ENCODE assay signal across 8 mouse cellular contexts in the genomic region with DNA sequence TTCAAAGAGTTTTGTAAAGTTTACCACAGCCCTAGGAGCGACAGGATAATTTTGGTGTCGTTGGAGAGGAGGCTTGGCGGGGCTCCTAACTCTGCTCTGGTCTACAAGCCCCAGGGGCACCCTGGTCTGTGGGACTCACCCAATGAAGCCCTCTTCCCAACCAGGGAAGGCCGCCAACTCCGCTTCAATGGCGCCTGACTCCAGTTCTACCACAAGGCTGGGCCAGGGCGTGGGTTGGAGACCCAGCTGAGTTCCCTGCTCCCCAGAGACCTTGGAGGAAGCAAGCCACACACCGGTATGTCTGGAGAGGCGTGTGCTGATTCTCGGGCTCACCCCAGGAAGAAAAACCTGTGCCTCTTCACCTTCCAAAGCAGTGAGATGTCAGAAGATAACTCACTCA.
DNase-seq lines count a peak whose midpoint lies in the region; ATAC-seq and TF ChIP-seq lines count a peak whose summit lies in the region.
"Had no signal": no experiment of that assay in that cellular context is flagged by ENCODE, and none has a peak within 500 bp of the region (broad histone marks: within the 10 kb centered on the region; RNA-seq: fewer than 3 reads in every experiment).

No protein-coding gene starts in this region.

- ATAC-seq in kidney, embryonic 15.5 days (replicated peaks; ENCODE audit: low FRiP score), result no peak
- ATAC-seq in stomach, embryonic 16.5 days (ENCODE audit: insufficient read depth, low FRiP score), result no peak

- TF ChIP-seq POLR2A in embryonic fibroblast, embryonic 13.5 days (IDR thresholded peaks at IDR 0.05; ENCODE audit: low read depth, low read length), result no peak

- no peaks in the 10 kb centered on the region; the same call in 1 of the 2 replicates for H3K9me3 ChIP-seq in kidney, embryonic 15.5 days (replicated peaks)
- H3K9me3 ChIP-seq in stomach, embryonic 16.5 days (replicated peaks; ENCODE audit: control insufficient read depth, low read length), result peaks cover 10% of the 10 kb centered on the region; the same call in 1 of the 2 replicates

- WGBS in kidney, embryonic 15.5 days, result 57% methylated on average over 10 of the region's 10 CpGs
- 55% methylated on average over 10 of the region's 10 CpGs for WGBS in stomach, embryonic 16.5 days

- TF ChIP-seq CTCF in embryonic fibroblast, embryonic 13.5 days (IDR thresholded peaks at IDR 0.05; ENCODE audit: borderline replicate concordance, insufficient read depth, low read length), result no peak

- H3K4me3 ChIP-seq in embryonic fibroblast, embryonic 13.5 days (ENCODE audit: insufficient read depth, low read length), result no peak overlapping the region
- no peak overlapping the region for H3K4me3 ChIP-seq in kidney, embryonic 15.5 days (replicated peaks)
- no peak overlapping the region for H3K4me3 ChIP-seq in stomach, embryonic 16.5 days (replicated peaks; ENCODE audit: low read length)

- H3K36me3 ChIP-seq in kidney, embryonic 15.5 days, result no peaks in the 10 kb centered on the region
- H3K36me3 ChIP-seq in stomach, embryonic 16.5 days (ENCODE audit: control insufficient read depth, insufficient read depth, low read length), result no peaks in the 10 kb centered on the region

- H3K27ac ChIP-seq in embryonic fibroblast, embryonic 13.5 days (ENCODE audit: insufficient read depth, low read length), result peak overlapping the region; percentile 93
- H3K27ac ChIP-seq in kidney, embryonic 15.5 days, result peak overlapping the region; percentile 84
- H3K27ac ChIP-seq in stomach, embryonic 16.5 days (ENCODE audit: low read length), result peak overlapping the region; percentile 61

- peak; percentile 57 for DNase-seq in testis, postnatal 10 days (ENCODE audit: low spot score)
- DNase-seq in testis, postnatal 14 days (ENCODE audit: low spot score), result no peak
- no peak for DNase-seq in natural killer cell, adult 2 months (ENCODE audit: low spot score in 2 of 2)
- no peak for DNase-seq in layer of hippocampus, adult 9-11 months
- DNase-seq: thymus, postnatal 25 days had no signal

- H3K4me1 ChIP-seq in embryonic fibroblast, embryonic 13.5 days (ENCODE audit: control insufficient read depth, insufficient read depth, low read length), result peaks cover 20% of the 10 kb centered on the region
- peaks cover 48% of the 10 kb centered on the region for H3K4me1 ChIP-seq in kidney, embryonic 15.5 days
- H3K4me1 ChIP-seq in stomach, embryonic 16.5 days (ENCODE audit: control insufficient read depth, insufficient read depth, low read length), result peaks cover 39% of the 10 kb centered on the region

- no peak overlapping the region for H3K9ac ChIP-seq in kidney, embryonic 15.5 days
- peak overlapping the region; percentile 46 for H3K9ac ChIP-seq in stomach, embryonic 16.5 days (ENCODE audit: low read length)

- no peaks in the 10 kb centered on the region for H3K27me3 ChIP-seq in kidney, embryonic 15.5 days
- no peaks in the 10 kb centered on the region for H3K27me3 ChIP-seq in stomach, embryonic 16.5 days (ENCODE audit: control insufficient read depth, insufficient read depth, low read length)

- no peak overlapping the region for H3K4me2 ChIP-seq in kidney, embryonic 15.5 days
- H3K4me2 ChIP-seq in stomach, embryonic 16.5 days (ENCODE audit: low read depth, low read length), result no peak overlapping the region
